Mouse (Mus musculus) left cerebral cortex, adult 6 months (tissue): ENCODE data around the gene Rtca. TPM values are rescaled to one million over a fixed set of nuclear protein-coding genes. Genes with fewer than 3 reads are reported as not detected.

Experiments
- long read RNA-seq, 2 experiments: library from polyadenylated mRNA; unstranded; transcript quantifications; one replicate each; pipeline ENCODE4 v2.0.0; 2019 to 2020
- polyA plus RNA-seq: library from polyadenylated mRNA; unstranded; fragments of <200 nt; fragmentation: Nextera tagmentation; gene quantifications from 2 replicates; pipeline ENCODE4 v1.2.3, GENCODE M21; 2021

Gene Rtca
- polyA plus RNA-seq = 62.2 and 79.1 TPM in 2 replicates
- long read RNA-seq, experiment 1, transcript Rtca-201 (11 exons, 1,594 nt) = major isoform, 184 of 223 reads
- long read RNA-seq, experiment 1, partial matches to known transcripts = 11 of 223 reads
- long read RNA-seq, experiment 1, other reads (novel, unspliced or antisense) = 27 of 223 reads
- long read RNA-seq, experiment 2, transcript Rtca-201 (11 exons, 1,594 nt) = major isoform, 60 of 83 reads
- long read RNA-seq, experiment 2, partial matches to known transcripts = 15 of 83 reads
- long read RNA-seq, experiment 2, other reads (novel, unspliced or antisense) = 7 of 83 reads

DNA sequence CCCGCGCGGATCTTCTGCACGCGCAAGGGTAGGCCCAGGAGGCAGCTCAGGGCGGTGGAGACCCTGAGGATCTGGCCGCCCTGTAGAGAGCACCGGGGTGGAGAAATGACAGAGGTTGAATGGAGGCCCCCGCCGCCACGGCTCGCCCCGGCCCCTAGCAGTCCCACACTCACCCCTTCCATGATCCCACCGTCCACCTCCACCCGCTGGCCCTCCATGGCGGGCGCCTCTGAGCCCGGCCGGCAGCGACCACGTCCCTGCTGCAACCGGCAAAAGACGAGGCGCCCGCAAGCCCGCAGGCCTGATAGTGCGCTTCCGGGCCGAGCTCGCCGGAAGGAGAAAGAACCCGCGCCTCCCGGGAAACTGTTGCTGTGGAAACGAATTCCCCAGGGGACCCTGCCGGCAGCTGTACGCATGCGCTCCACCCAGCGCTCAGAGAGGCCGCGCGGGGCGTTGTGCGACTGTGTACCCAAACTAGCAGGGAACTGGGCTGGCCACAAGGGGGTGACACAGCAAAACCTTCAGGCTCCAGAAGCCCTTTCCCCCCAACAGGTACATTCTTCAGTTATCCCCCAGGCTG is at the start of gene Rtca:
Gene Rtca, minus strand, starts transcription at position 437 of the 580 bp plus-strand sequence.

DNA sequence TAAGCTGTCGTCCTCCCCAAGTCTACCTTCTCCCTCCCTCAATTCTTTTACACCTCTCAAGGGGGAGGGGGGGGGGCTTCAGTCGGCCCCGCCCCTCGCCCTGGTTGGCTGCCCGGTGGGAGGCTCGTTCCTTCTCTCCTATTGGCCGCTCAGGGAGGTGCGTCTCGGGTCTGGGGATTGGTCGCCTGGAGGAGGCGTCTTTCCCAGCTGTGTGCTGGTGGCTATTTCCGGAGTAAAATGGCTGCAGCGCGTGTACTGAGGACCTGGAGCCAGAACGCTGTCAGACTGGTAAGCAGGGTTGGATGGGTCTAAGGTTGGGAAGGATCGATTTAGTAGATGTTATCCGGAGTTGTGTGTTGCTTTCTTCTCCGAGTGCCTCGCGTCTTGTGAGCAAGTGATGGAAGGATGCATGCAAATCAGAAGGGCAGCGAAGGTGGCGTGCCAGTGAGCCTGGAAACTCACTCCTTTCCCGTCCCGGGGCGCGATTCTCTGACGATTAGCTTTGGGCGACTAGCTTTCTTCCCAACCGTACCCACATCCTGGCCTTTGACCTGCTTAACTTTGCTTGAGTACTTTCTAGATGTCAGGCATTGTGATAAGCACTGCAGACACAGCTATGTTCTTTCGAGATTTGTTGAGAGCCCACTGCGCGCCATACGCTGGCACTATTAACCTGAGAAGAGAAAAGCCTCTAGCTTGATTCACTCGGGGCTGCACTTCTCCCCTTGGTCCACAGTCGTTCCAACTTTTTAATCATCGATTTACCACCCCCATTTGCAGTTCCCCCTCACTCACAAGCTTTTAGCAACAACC is 5.1 kb upstream of the Rtca start, which contains the start of gene Dbt:
Gene Dbt, plus strand, starts transcription at position 167 of the 813 bp plus-strand sequence.

Other genes with a start within 250 kb of the Rtca start
- gene Cdc14a, start 84.2 kb downstream of the Rtca start, polyA plus RNA-seq = 1.0 and 1.3 TPM in 2 replicates
- 10.3 and 12.2 TPM in 2 replicates for gene Dbt, start 4.9 kb upstream of the Rtca start, polyA plus RNA-seq
- 0.09 and 0.16 TPM in 2 replicates for gene Lrrc39, start 54.8 kb upstream of the Rtca start, polyA plus RNA-seq
- 1.5 and 2.3 TPM in 2 replicates for gene Sass6, start 86.8 kb upstream of the Rtca start, polyA plus RNA-seq
- gene Trmt13, start 106.4 kb upstream of the Rtca start, polyA plus RNA-seq = 3.1 and 3.4 TPM in 2 replicates
- 43.9 and 54.5 TPM in 2 replicates for gene Mfsd14a, start 154.5 kb upstream of the Rtca start, polyA plus RNA-seq
- gene Gm43191, start 173.1 kb upstream of the Rtca start, polyA plus RNA-seq = not detected in 2 replicates
- gene Slc35a3, start 204.6 kb upstream of the Rtca start, polyA plus RNA-seq = 4.3 and 16.2 TPM in 2 replicates